Mouse (Mus musculus): Measurements from ENCODE around the gene Trpm1. TPM values are rescaled to one million over a fixed set of nuclear protein-coding genes. Genes with fewer than 3 reads are reported as not detected.
"Not testable (repeated sequence)": the region's sequence is repeated elsewhere in the genome, so short reads cannot be mapped to it uniquely, and the experiment has no call there.

Gene Trpm1
- not detected in 2 replicates for polyA plus RNA-seq (2014; fragmentation: Nextera tagmentation; extraction: Ambion mirVana)

DNA sequence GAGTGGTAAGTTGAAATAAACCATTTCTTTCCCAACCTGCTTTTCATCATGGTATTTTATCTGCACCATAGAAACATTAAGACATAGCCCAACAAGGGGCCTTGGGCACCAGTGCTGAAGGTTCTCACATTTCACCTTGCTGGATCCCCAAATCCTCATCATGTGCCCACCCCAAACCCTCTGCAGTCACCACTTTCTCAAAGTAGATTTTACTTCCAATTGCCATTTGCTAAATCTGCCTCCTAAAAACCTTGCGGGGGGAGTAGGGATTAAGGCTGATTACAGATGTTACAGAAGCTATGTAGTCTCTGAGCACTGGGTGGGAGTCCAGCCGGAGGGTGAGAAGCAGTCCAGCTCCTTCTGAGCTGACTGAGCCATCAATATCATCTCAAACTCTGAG, at the start of gene Trpm1:
Gene Trpm1 (plus strand): TSS at position 301 of the 400 bp plus-strand sequence.
- Histone ChIP-seq H3K27me3 (ENCODE audit: control insufficient read depth, insufficient read depth, low read length) (no peaks in the 10 kb centered on the region), H3K9ac (ENCODE audit: low read depth, low read length) (no peak within 1 kb of the TSS), H3K4me3 (ENCODE audit: low read length) (no peak within 1 kb of the TSS), H3K9me3 (ENCODE audit: control insufficient read depth, low read length) (no peaks in the 10 kb centered on the region), H3K36me3 (ENCODE audit: control insufficient read depth, insufficient read depth, low read length) (no peaks in the 10 kb centered on the region), H3K27ac (ENCODE audit: low read depth, low read length) (no peak within 1 kb of the TSS), H3K4me2 (replicated peaks; ENCODE audit: low read depth, low read length) (no peak within 1 kb of the TSS), H3K4me1 (ENCODE audit: control insufficient read depth, insufficient read depth, low read length) (no peaks in the 10 kb centered on the region)
- 90% methylated on average over 2 of the region's 2 CpGs for WGBS
- ATAC-seq (ENCODE audit: low FRiP score, low TSS enrichment) = no peak

- 89% methylated on average over 9 of the region's 9 CpGs for WGBS
- no peaks in the 10 kb centered on the region for H3K27me3 ChIP-seq (ENCODE audit: control insufficient read depth, insufficient read depth, low read length)
- no peak overlapping the region for H3K4me2 ChIP-seq (replicated peaks; ENCODE audit: low read depth, low read length)
- no peak overlapping the region for H3K4me3 ChIP-seq (ENCODE audit: low read length)
- no peaks in the 10 kb centered on the region for H3K4me1 ChIP-seq (ENCODE audit: control insufficient read depth, insufficient read depth, low read length)
- H3K27ac ChIP-seq (ENCODE audit: low read depth, low read length) = no peak overlapping the region
- no peaks in the 10 kb centered on the region for H3K36me3 ChIP-seq (ENCODE audit: control insufficient read depth, insufficient read depth, low read length)
- no peaks in the 10 kb centered on the region for H3K9me3 ChIP-seq (ENCODE audit: control insufficient read depth, low read length)
- no peak for ATAC-seq (ENCODE audit: low FRiP score, low TSS enrichment)
- H3K9ac ChIP-seq (ENCODE audit: low read depth, low read length) = no peak overlapping the region
Observed at GRCm38 (mm10) chr7:64122131-64122715, 31.4 kb upstream of the Trpm1 start.

DNA sequence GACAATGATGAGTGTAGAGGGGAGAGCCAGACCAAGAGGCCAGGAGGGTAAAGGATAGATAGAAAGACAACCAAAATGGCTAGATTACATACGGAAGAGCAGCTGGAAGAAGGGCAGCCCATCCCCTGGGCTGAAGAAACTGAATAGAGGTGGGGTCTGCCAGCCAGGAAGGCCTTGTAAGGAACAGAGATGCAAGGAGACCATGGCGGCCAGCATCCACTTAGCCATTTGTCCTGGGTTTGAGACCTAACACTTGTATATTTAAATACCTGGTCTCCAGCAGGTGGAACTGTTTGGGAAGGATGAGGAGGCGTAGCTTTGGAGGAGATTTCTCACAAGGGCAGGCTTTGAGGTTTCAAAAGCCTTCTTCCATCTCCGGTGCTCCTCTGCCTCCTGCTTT, 29.9 kb upstream of the Trpm1 start:
- H3K9ac ChIP-seq (ENCODE audit: low read depth, low read length) = no peak overlapping the region
- H3K27me3 ChIP-seq (ENCODE audit: control insufficient read depth, insufficient read depth, low read length) = no peaks in the 10 kb centered on the region
- no peaks in the 10 kb centered on the region for H3K4me1 ChIP-seq (ENCODE audit: control insufficient read depth, insufficient read depth, low read length)
- H3K27ac ChIP-seq (ENCODE audit: low read depth, low read length) = no peak overlapping the region
- no peaks in the 10 kb centered on the region for H3K9me3 ChIP-seq (ENCODE audit: control insufficient read depth, low read length)
- no peak overlapping the region for H3K4me2 ChIP-seq (replicated peaks; ENCODE audit: low read depth, low read length)
- no peak for ATAC-seq (ENCODE audit: low FRiP score, low TSS enrichment)
- 88% methylated on average over 4 of the region's 4 CpGs for WGBS
- no peak overlapping the region for H3K4me3 ChIP-seq (ENCODE audit: low read length)
- H3K36me3 ChIP-seq (ENCODE audit: control insufficient read depth, insufficient read depth, low read length) = no peaks in the 10 kb centered on the region

DNA sequence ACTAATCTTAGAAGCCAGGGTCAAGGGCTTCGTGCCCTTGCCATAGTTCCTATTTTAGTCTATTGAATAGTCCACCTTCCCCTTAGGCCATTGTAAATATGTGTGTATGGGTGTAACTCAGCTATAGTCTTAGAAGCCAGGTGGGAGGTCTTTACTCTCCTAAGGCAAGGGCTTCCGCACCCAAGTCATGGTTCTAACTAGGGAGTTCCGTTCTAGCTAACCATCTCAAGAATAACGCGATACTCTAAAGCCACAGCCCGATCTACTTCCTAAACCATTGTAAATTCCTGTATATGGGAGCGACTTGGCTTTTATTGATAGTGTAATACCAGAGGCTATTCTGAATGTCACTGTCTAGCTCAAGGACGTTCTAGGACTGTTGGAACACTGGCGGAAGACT, 27.6 kb upstream of the Trpm1 start:
- H3K4me1 ChIP-seq (ENCODE audit: control insufficient read depth, insufficient read depth, low read length); H3K4me3 ChIP-seq (ENCODE audit: low read length); ATAC-seq (ENCODE audit: low FRiP score, low TSS enrichment); H3K9me3 ChIP-seq (ENCODE audit: control insufficient read depth, low read length); H3K9ac ChIP-seq (ENCODE audit: low read depth, low read length); H3K27me3 ChIP-seq (ENCODE audit: control insufficient read depth, insufficient read depth, low read length); H3K36me3 ChIP-seq (ENCODE audit: control insufficient read depth, insufficient read depth, low read length); H3K4me2 ChIP-seq (replicated peaks; ENCODE audit: low read depth, low read length); H3K27ac ChIP-seq (ENCODE audit: low read depth, low read length): not testable (repeated sequence)
- WGBS = 92% methylated on average over 8 of the region's 9 CpGs

- H3K9me3 ChIP-seq (ENCODE audit: control insufficient read depth, low read length) = no peaks in the 10 kb centered on the region
- H3K4me1 ChIP-seq (ENCODE audit: control insufficient read depth, insufficient read depth, low read length) = no peaks in the 10 kb centered on the region
- H3K9ac ChIP-seq (ENCODE audit: low read depth, low read length) = no peak overlapping the region
- H3K4me3 ChIP-seq (ENCODE audit: low read length) = no peak overlapping the region
- H3K27ac ChIP-seq (ENCODE audit: low read depth, low read length) = no peak overlapping the region
- ATAC-seq (ENCODE audit: low FRiP score, low TSS enrichment) = no peak
- H3K36me3 ChIP-seq (ENCODE audit: control insufficient read depth, insufficient read depth, low read length) = no peaks in the 10 kb centered on the region
- 65% methylated on average over 2 of the region's 2 CpGs for WGBS
- H3K27me3 ChIP-seq (ENCODE audit: control insufficient read depth, insufficient read depth, low read length) = no peaks in the 10 kb centered on the region
- H3K4me2 ChIP-seq (replicated peaks; ENCODE audit: low read depth, low read length) = no peak overlapping the region
Observed at GRCm38 (mm10) chr7:64139866-64140265, 13.8 kb upstream of the Trpm1 start.

- WGBS = 81% methylated on average over 19 of the region's 19 CpGs
- H3K4me3 ChIP-seq (ENCODE audit: low read length) = no peak overlapping the region
- no peaks in the 10 kb centered on the region for H3K9me3 ChIP-seq (ENCODE audit: control insufficient read depth, low read length)
- no peak for ATAC-seq (ENCODE audit: low FRiP score, low TSS enrichment)
- H3K4me1 ChIP-seq (ENCODE audit: control insufficient read depth, insufficient read depth, low read length) = no peaks in the 10 kb centered on the region
- H3K27me3 ChIP-seq (ENCODE audit: control insufficient read depth, insufficient read depth, low read length) = no peaks in the 10 kb centered on the region
- H3K36me3 ChIP-seq (ENCODE audit: control insufficient read depth, insufficient read depth, low read length) = no peaks in the 10 kb centered on the region
- H3K9ac ChIP-seq (ENCODE audit: low read depth, low read length) = no peak overlapping the region
- no peak overlapping the region for H3K4me2 ChIP-seq (replicated peaks; ENCODE audit: low read depth, low read length)
- no peak overlapping the region for H3K27ac ChIP-seq (ENCODE audit: low read depth, low read length)
Observed at GRCm38 (mm10) chr7:64141301-64142032, 12.2 kb upstream of the Trpm1 start.

GRCm38 (mm10) chr7:64149337-64149736, 4.3 kb upstream of the Trpm1 start:
- Histone ChIP-seq H3K4me2 (replicated peaks; ENCODE audit: low read depth, low read length) (no peak overlapping the region), H3K27ac (ENCODE audit: low read depth, low read length) (no peak overlapping the region), H3K4me1 (ENCODE audit: control insufficient read depth, insufficient read depth, low read length) (no peaks in the 10 kb centered on the region), H3K4me3 (ENCODE audit: low read length) (no peak overlapping the region), H3K9ac (ENCODE audit: low read depth, low read length) (no peak overlapping the region), H3K36me3 (ENCODE audit: control insufficient read depth, insufficient read depth, low read length) (no peaks in the 10 kb centered on the region), H3K9me3 (ENCODE audit: control insufficient read depth, low read length) (no peaks in the 10 kb centered on the region), H3K27me3 (ENCODE audit: control insufficient read depth, insufficient read depth, low read length) (no peaks in the 10 kb centered on the region)
- WGBS = 78% methylated on average over 2 of the region's 2 CpGs
- no peak for ATAC-seq (ENCODE audit: low FRiP score, low TSS enrichment)

- no peaks in the 10 kb centered on the region for H3K9me3 ChIP-seq (ENCODE audit: control insufficient read depth, low read length)
- no peak for ATAC-seq (ENCODE audit: low FRiP score, low TSS enrichment)
- WGBS = 34% methylated on average over 2 of the region's 2 CpGs
Observed at GRCm38 (mm10) chr7:64149747-64150146, 3.9 kb upstream of the Trpm1 start.

GRCm38 (mm10) chr7:64150436-64151080, 3.1 kb upstream of the Trpm1 start:
- H3K36me3 ChIP-seq (ENCODE audit: control insufficient read depth, insufficient read depth, low read length) = no peaks in the 10 kb centered on the region
- 54% methylated on average over 6 of the region's 6 CpGs for WGBS
- no peak overlapping the region for H3K9ac ChIP-seq (ENCODE audit: low read depth, low read length)
- no peak overlapping the region for H3K4me2 ChIP-seq (replicated peaks; ENCODE audit: low read depth, low read length)
- ATAC-seq (ENCODE audit: low FRiP score, low TSS enrichment) = no peak
- no peaks in the 10 kb centered on the region for H3K9me3 ChIP-seq (ENCODE audit: control insufficient read depth, low read length)
- H3K4me3 ChIP-seq (ENCODE audit: low read length) = no peak overlapping the region
- H3K4me1 ChIP-seq (ENCODE audit: control insufficient read depth, insufficient read depth, low read length) = no peaks in the 10 kb centered on the region
- H3K27me3 ChIP-seq (ENCODE audit: control insufficient read depth, insufficient read depth, low read length) = no peaks in the 10 kb centered on the region
- H3K27ac ChIP-seq (ENCODE audit: low read depth, low read length) = no peak overlapping the region

More at GRCm38 (mm10) chr7:64149747-64150146, 3.9 kb upstream of the Trpm1 start:
- no peak overlapping the region for H3K9ac ChIP-seq (ENCODE audit: low read depth, low read length)
- no peaks in the 10 kb centered on the region for H3K27me3 ChIP-seq (ENCODE audit: control insufficient read depth, insufficient read depth, low read length)
- H3K4me3 ChIP-seq (ENCODE audit: low read length) = no peak overlapping the region
- H3K27ac ChIP-seq (ENCODE audit: low read depth, low read length) = no peak overlapping the region
- H3K4me1 ChIP-seq (ENCODE audit: control insufficient read depth, insufficient read depth, low read length) = no peaks in the 10 kb centered on the region
- H3K4me2 ChIP-seq (replicated peaks; ENCODE audit: low read depth, low read length) = no peak overlapping the region
- H3K36me3 ChIP-seq (ENCODE audit: control insufficient read depth, insufficient read depth, low read length) = no peaks in the 10 kb centered on the region

Measured in kidney, embryonic 14.5 days (tissue).